Mouse (Mus musculus) hindbrain, embryonic 14.5 days (tissue): ENCODE data around the gene Vrk3. TPM values are rescaled to one million over a fixed set of nuclear protein-coding genes. Genes with fewer than 3 reads are reported as not detected.

Experiments
- ATAC-seq: fragments of 200-750 bp; cut with Nextera tagmentation; 2 replicates; pipeline ENCODE4 v1.8.0; 2017; ENCODE audit warnings: moderate number of reproducible peaks, mild to moderate bottlenecking, moderate TSS enrichment, moderate library complexity; ENCODE audit not compliant: low FRiP score
- DNase-seq: peaks from one replicate; pipeline ENCODE4 v3.0.0-alpha.2; 2015; ENCODE audit warnings: low spot score
- H3K27ac ChIP-seq: fragments of 300-500 bp; sonication (generic); 2 replicates; pipeline ENCODE4 v1.5.1; 2014; ENCODE audit warnings: mild to moderate bottlenecking, moderate library complexity
- H3K27me3 ChIP-seq: fragments of 300-500 bp; sonication (generic); 2 replicates; pipeline ENCODE4 v1.6.1; 2014; ENCODE audit warnings: mild to moderate bottlenecking, low read length, mixed read lengths; ENCODE audit not compliant: control insufficient read depth, insufficient read depth
- H3K36me3 ChIP-seq: fragments of 300-500 bp; sonication (generic); replicated peaks from 2 replicates; pipeline ENCODE4 v1.6.1; 2014; ENCODE audit not compliant: control insufficient read depth, insufficient read depth
- H3K4me1 ChIP-seq: fragments of 300-500 bp; sonication (generic); replicated peaks from 2 replicates; pipeline ENCODE4 v1.6.1; 2014; ENCODE audit warnings: antibody characterized with exemption, low read length, mixed read lengths; ENCODE audit not compliant: control insufficient read depth, insufficient read depth
- H3K4me2 ChIP-seq: fragments of 300-500 bp; sonication (generic); replicated peaks from 2 replicates; pipeline ENCODE4 v1.6.1; 2014; ENCODE audit warnings: mild to moderate bottlenecking, moderate library complexity
- H3K4me3 ChIP-seq: fragments of 300-500 bp; sonication (generic); replicated peaks from 2 replicates; pipeline ENCODE4 v1.5.1; 2014; ENCODE audit warnings: mild to moderate bottlenecking, low read length
- H3K9ac ChIP-seq: fragments of 300-500 bp; sonication (generic); 2 replicates; pipeline ENCODE4 v1.6.1; 2014
- H3K9me3 ChIP-seq: fragments of 300-500 bp; sonication (generic); 2 replicates; pipeline ENCODE4 v1.6.1; 2016; ENCODE audit warnings: low read length; ENCODE audit not compliant: control insufficient read depth
- WGBS: fragments of 180-500 bp; shearing (Covaris S2); extraction: QIAGEN DNeasy Blood & Tissue Kit; methylation state at CpG from one replicate; pipeline ENCODE4 v1.1.7; 2014; 5-methylcytosine and 5-hydroxymethylcytosine counted together
- polyA plus RNA-seq: library from polyadenylated mRNA; unstranded; fragments of >200 nt; fragmentation: Nextera tagmentation; extraction: Ambion mirVana; gene quantifications from 2 replicates; pipeline ENCODE4 v1.2.1, GENCODE M21; 2014

Gene Vrk3
- polyA plus RNA-seq, 1 experiment from 2014 or later = 24.5 TPM

- ATAC-seq (no peak), DNase-seq (no peak)
- H3K9ac ChIP-seq = no peak overlapping the region
- no peaks in the 10 kb centered on the region for H3K27me3 ChIP-seq
- no peak overlapping the region for H3K27ac ChIP-seq
- no peak overlapping the region for H3K4me3 ChIP-seq
- 96% methylated on average over 3 of the region's 3 CpGs for WGBS
- H3K9me3 ChIP-seq = no peaks in the 10 kb centered on the region
- peaks cover 28% of the 10 kb centered on the region for H3K4me1 ChIP-seq
- H3K4me2 ChIP-seq = no peak overlapping the region
- no peaks in the 10 kb centered on the region for H3K36me3 ChIP-seq
Measured at GRCm38 (mm10) chr7:44813985-44814384, 65.8 kb downstream of the Vrk3 start.

- Histone ChIP-seq H3K4me2 (no peak overlapping the region), H3K36me3 (no peaks in the 10 kb centered on the region), H3K9ac (no peak overlapping the region), H3K27me3 (no peaks in the 10 kb centered on the region), H3K4me3 (no peak overlapping the region), H3K4me1 (peaks cover 31% of the 10 kb centered on the region), H3K9me3 (no peaks in the 10 kb centered on the region), H3K27ac (no peak overlapping the region)
- DNase-seq (no peak), ATAC-seq (no peak)
- 96% methylated on average over 3 of the region's 4 CpGs for WGBS
Measured at GRCm38 (mm10) chr7:44814423-44814822, 66.2 kb downstream of the Vrk3 start.

GRCm38 (mm10) chr7:44814952-44815553 is 66.8 kb downstream of the Vrk3 start:
- no peaks in the 10 kb centered on the region for H3K9me3 ChIP-seq
- ATAC-seq (no peak), DNase-seq (no peak)
- no peaks in the 10 kb centered on the region for H3K27me3 ChIP-seq
- peak overlapping the region; percentile 34; the same call in 1 of the 2 replicates for H3K9ac ChIP-seq
- 23% methylated on average over 14 of the region's 14 CpGs for WGBS
- H3K4me3 ChIP-seq = peak overlapping the region; percentile 83
- H3K4me2 ChIP-seq = peak overlapping the region; percentile 67
- peaks cover 36% of the 10 kb centered on the region for H3K4me1 ChIP-seq
- peak overlapping the region; percentile 53; the same call in 1 of the 2 replicates for H3K27ac ChIP-seq
- no peaks in the 10 kb centered on the region for H3K36me3 ChIP-seq

- WGBS = under 1% methylated on average over 53 of the region's 62 CpGs
- peak; percentile 99 for DNase-seq
- ATAC-seq = peak; percentile 93
- Histone ChIP-seq H3K9me3 (no peaks in the 10 kb centered on the region), H3K4me3 (peak within 1 kb of the TSS; percentile 83), H3K27me3 (no peaks in the 10 kb centered on the region), H3K9ac (peak within 1 kb of the TSS; percentile 80), H3K27ac (peak within 1 kb of the TSS; percentile 90), H3K4me1 (peaks cover 36% of the 10 kb centered on the region), H3K36me3 (no peaks in the 10 kb centered on the region), H3K4me2 (peak within 1 kb of the TSS; percentile 67)
Measured at GRCm38 (mm10) chr7:44815721-44816469, 67.7 kb downstream of the Vrk3 start, which contains the start of the genes Nup62 and Il4i1. Gene Nup62, plus strand, starts transcription at chr7:44816088. Gene Il4i1, plus strand, starts transcription at chr7:44816387.

GRCm38 (mm10) chr7:44816470-44817021 is 68.3 kb downstream of the Vrk3 start, which contains the start of gene Atf5:
Gene Atf5, minus strand, starts transcription at chr7:44816658.
- Histone ChIP-seq H3K9ac (peak within 1 kb of the TSS; percentile 80), H3K4me2 (peak within 1 kb of the TSS; percentile 67), H3K36me3 (no peaks in the 10 kb centered on the region), H3K27me3 (no peaks in the 10 kb centered on the region), H3K4me3 (peak within 1 kb of the TSS; percentile 83), H3K4me1 (peaks cover 36% of the 10 kb centered on the region), H3K27ac (peak within 1 kb of the TSS; percentile 90), H3K9me3 (no peaks in the 10 kb centered on the region)
- peak; percentile 22 for ATAC-seq
- peak; percentile 47 for DNase-seq
- WGBS = 0% methylated on average over 36 of the region's 57 CpGs

- WGBS = 34% methylated on average over 3 of the region's 3 CpGs
- H3K4me2 ChIP-seq = peak overlapping the region; percentile 67
- no peak overlapping the region for H3K27ac ChIP-seq
Measured at GRCm38 (mm10) chr7:44817441-44817840, 69.2 kb downstream of the Vrk3 start.

GRCm38 (mm10) chr7:44818164-44818563 is 70.0 kb downstream of the Vrk3 start:
- ATAC-seq = no peak
- Histone ChIP-seq H3K4me2 (peak overlapping the region; percentile 67), H3K27me3 (no peaks in the 10 kb centered on the region), H3K4me1 (peaks cover 36% of the 10 kb centered on the region), H3K9ac (peak overlapping the region; percentile 80; the same call in 1 of the 2 replicates), H3K4me3 (peak overlapping the region; percentile 83; the same call in 1 of the 2 replicates), H3K36me3 (no peaks in the 10 kb centered on the region), H3K27ac (no peak overlapping the region), H3K9me3 (no peaks in the 10 kb centered on the region)
- 18% methylated on average over 2 of the region's 2 CpGs for WGBS
- DNase-seq = no peak

More at GRCm38 (mm10) chr7:44817441-44817840, 69.2 kb downstream of the Vrk3 start:
- Histone ChIP-seq H3K4me3 (peak overlapping the region; percentile 83), H3K36me3 (no peaks in the 10 kb centered on the region), H3K4me1 (peaks cover 36% of the 10 kb centered on the region), H3K27me3 (no peaks in the 10 kb centered on the region), H3K9me3 (no peaks in the 10 kb centered on the region), H3K9ac (peak overlapping the region; percentile 80)
- DNase-seq (no peak), ATAC-seq (no peak)

- Histone ChIP-seq H3K4me2 (peak overlapping the region; percentile 67), H3K27me3 (no peaks in the 10 kb centered on the region), H3K9me3 (no peaks in the 10 kb centered on the region), H3K36me3 (no peaks in the 10 kb centered on the region), H3K4me1 (peaks cover 36% of the 10 kb centered on the region), H3K4me3 (peak overlapping the region; percentile 83; the same call in 1 of the 2 replicates), H3K27ac (no peak overlapping the region), H3K9ac (peak overlapping the region; percentile 45; the same call in 1 of the 2 replicates)
- ATAC-seq (no peak), DNase-seq (no peak)
- 33% methylated on average over 6 of the region's 6 CpGs for WGBS
Measured at GRCm38 (mm10) chr7:44818751-44819235, 70.6 kb downstream of the Vrk3 start.

- no peak overlapping the region for H3K9ac ChIP-seq
- H3K4me3 ChIP-seq = no peak overlapping the region
- H3K9me3 ChIP-seq = no peaks in the 10 kb centered on the region
- H3K27ac ChIP-seq = no peak overlapping the region
- WGBS = 90% methylated on average over 2 of the region's 2 CpGs
- no peaks in the 10 kb centered on the region for H3K27me3 ChIP-seq
- DNase-seq = no peak
- no peak for ATAC-seq
- peak overlapping the region; percentile 67 for H3K4me2 ChIP-seq
- H3K36me3 ChIP-seq = no peaks in the 10 kb centered on the region
- H3K4me1 ChIP-seq = peaks cover 36% of the 10 kb centered on the region
Measured at GRCm38 (mm10) chr7:44819391-44819790, 71.2 kb downstream of the Vrk3 start.
